Mouse (Mus musculus) T-helper 1 cell (primary cell): ENCODE measurements around the gene Olfr527.

ENCODE experiments used
- in situ Hi-C: fragments of 300-600 bp; cut with MboI, MseI; formaldehyde crosslinking; loops from one replicate; pipeline ENCODE4 v1.15.1; 2025; ENCODE audit warnings: high pct_unique_total_duplicates

Gene Olfr527

GRCm38 (mm10) chr7:140333717-140334116, at the start of gene Olfr527:
Gene Olfr527, plus strand, starts transcription at chr7:140334017.
- in situ Hi-C loops, result no loop called here

- in situ Hi-C loops, result no loop called here
Observed at GRCm38 (mm10) chr7:140295746-140296145, 38.1 kb upstream of the Olfr527 start.

GRCm38 (mm10) chr7:140296876-140297275, 36.9 kb upstream of the Olfr527 start:
- in situ Hi-C loops, result no loop called here

GRCm38 (mm10) chr7:140299416-140299815, 34.4 kb upstream of the Olfr527 start:
- in situ Hi-C loops, result no loop called here

GRCm38 (mm10) chr7:140319861-140320385, 13.9 kb upstream of the Olfr527 start:
- in situ Hi-C loops, result no loop called here

GRCm38 (mm10) chr7:140320558-140320957, 13.3 kb upstream of the Olfr527 start, which contains the start of gene Olfr525:
Gene Olfr525, plus strand, starts transcription at chr7:140320858.
- in situ Hi-C loops, result no loop called here

DNA sequence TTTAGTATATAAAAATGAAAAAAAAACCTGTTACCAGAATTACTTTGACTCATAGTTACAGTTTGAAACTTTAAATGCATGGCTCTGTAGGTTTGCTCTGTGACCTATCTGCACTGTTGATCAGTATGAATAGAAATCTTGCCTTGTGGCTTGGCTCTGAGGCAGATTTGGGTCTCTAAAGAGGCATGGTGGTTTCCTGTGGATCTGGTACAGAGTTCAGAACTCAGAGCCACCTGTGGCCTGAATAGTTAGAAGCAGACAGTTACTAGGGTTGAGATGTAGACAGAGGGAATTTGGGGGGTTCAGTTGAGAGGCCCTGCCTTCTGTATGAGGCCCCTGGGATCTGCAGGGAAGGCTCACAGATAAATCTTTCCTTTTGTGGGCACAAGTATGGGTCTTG, 12.7 kb upstream of the Olfr527 start:
- in situ Hi-C loops, result no loop called here

- in situ Hi-C loops, result no loop called here
Observed at GRCm38 (mm10) chr7:140329766-140330304, 4.0 kb upstream of the Olfr527 start.

DNA sequence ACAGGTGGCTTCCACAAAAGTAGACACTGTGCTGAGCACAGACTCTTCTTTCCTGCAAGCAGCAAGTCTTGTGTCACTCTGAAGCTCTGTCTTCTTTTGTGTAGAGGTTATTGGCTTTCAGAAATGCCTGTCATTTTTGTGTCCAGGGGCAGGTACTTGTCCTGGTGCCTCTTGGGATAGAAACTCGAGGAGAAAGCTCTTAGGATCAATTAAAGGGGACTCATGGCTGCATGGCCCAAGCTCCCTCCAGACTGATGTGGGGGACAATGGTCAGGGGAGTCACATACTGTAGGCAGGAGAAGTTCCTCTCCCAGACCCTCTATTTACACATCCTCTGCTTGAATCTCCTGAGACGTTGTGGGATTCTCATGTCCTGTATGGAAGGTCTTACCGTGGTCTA, 27.8 kb downstream of the Olfr527 start, which contains the start of gene Olfr60:
Gene Olfr60 (minus strand): TSS at position 101 of the 400 bp plus-strand sequence.
- in situ Hi-C loops, result no loop called here

DNA sequence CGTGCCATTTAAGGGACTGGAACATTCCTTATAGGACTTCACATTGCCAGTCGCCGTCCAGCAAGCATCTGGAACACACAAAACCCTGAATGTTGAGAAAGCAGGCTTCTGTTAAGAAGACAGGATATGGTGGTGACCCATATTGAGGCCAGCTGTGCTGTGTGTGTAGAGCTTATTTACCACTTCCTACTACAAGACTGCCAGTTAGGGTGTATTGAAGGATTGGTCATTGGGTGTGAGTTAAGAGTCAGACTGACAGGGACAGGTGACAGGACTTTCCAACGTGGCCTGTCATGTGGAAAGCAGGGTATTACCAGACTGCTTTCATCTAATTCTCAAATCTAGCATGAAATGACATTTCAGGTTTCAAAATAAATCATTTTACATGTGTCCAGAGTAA, 40.5 kb downstream of the Olfr527 start:
- in situ Hi-C loops, result no loop called here

DNA sequence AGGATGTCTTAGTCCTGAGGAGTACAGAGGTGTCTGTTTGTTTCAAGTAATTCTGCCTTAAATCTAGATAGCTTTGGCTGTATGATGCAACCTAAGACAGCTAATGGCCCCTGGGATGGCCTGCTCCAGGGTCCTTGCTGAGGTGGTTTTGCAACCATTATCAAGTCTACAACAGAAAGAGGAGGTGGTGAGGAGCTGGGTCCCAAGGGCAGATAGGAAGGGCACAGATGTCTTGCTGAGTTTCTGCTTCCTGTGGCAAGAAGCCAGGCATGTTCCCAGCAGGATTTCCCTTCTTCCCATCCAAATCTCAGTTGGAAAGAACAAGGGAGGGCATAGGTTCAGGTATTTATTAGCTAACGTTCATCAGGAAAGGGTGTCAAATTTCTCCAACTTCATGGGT, 42.4 kb downstream of the Olfr527 start, which contains the start of gene Olfr530:
Gene Olfr530 (minus strand): TSS at position 101 of the 400 bp plus-strand sequence.
- in situ Hi-C loops, result no loop called here

DNA sequence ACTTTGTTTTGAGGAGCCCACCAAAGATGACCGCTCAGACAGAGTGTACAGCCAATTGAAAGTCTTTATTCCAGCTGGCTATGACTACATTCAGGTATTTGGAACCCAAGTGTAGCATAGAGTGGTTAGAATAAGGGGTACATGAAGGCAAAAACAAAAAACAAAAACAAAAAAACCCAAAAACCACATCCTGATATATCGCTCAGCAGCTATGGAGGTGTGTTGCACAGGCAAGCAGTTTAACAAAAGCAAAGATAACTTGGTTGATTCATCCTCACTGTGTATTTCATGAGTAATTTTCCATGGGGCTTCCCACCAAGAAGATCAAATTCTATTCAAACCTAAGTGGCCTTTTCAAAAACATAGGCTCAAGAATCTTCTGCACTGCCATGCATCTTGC, 43.1 kb downstream of the Olfr527 start:
- in situ Hi-C loops, result no loop called here
